Mouse (Mus musculus): Measurements from ENCODE around the gene Hsp90b1. TPM values are rescaled to one million over a fixed set of nuclear protein-coding genes. Genes with fewer than 3 reads are reported as not detected.
"Not testable (repeated sequence)": the region's sequence is repeated elsewhere in the genome, so short reads cannot be mapped to it uniquely, and the experiment has no call there.

Gene Hsp90b1
- total RNA-seq, 2 experiments from 2014 or later: 328 to 352 TPM

DNA sequence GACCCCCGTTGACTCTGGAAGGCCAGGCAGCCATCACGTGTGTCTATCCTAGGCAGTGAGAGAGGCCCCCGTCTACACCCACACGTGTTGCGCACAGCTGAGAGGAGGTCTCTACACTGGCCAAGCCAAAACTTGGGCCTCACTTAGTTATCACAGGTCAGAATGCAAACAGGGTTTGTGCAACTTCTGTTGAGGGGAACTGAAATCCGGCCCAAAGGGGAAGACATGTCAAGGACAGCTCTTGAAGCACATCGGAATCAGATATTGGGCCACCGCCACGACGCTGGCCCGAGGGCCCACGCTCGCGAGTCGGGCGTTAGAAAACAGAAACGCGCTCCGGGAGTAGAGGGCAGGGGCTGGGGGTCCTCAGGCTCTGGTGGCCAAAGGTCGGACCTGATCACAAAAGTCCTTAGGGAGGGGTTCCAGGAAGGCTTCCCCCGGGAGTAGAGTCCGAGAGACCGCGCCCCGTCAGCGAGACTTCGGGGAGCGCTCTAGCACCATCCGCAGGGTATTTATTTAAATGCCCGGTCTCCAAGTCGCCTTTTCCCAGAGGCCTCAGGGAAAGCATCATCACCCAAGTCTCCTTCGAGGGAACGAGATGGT lies 619 bp downstream of the Hsp90b1 start:
- H3K4me3 ChIP-seq: peak overlapping the region; percentile 80
- intact Hi-C loops (cut with DNase I): loop anchor here (1.0 to 10.0 kb wide), 3 partner anchors 74 to 830 kb away; no protein-coding TSS in a partner anchor
- peak overlapping the region; percentile 97 for H3K27ac ChIP-seq
- no peak for DNase-seq (ENCODE audit: extremely low spot score in 1 of 2, low spot score in 2 of 2)
- no peak for TF ChIP-seq CTCF (IDR thresholded peaks at IDR 0.05)

DNA sequence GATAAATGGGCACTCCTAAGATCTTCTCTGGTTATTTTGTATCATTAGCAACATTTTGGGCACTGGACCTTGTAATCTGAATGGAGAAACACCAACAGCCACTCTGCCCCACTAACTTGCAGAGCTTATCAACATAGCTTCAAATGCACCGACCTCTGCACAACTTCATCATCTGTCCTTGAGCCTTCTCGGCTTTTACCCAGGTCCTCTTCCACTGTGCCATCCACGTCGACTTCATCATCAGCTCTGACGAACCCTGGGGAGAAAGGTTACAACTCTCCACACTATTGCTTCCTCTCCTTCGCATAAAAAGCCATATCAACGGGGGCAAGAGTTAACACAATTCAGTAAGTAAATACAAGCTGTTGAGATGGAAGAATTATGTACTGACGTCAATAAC lies 1.2 kb downstream of the Hsp90b1 start:
- intact Hi-C loops (cut with DNase I): loop anchor here (10.0 kb wide), 1 partner anchor 829 kb away; no protein-coding TSS in a partner anchor
- no peak for TF ChIP-seq CTCF (IDR thresholded peaks at IDR 0.05)
- Histone ChIP-seq H3K4me3 (peak overlapping the region; percentile 80), H3K27ac (peak overlapping the region; percentile 97; the same call in 1 of the 2 replicates)
- DNase-seq (ENCODE audit: extremely low spot score in 1 of 2, low spot score in 2 of 2): no peak

GRCm38 (mm10) chr10:86703375-86703774 lies 1.9 kb downstream of the Hsp90b1 start:
- intact Hi-C loops (cut with DNase I): loop anchor here (10.0 kb wide), 1 partner anchor 829 kb away; no protein-coding TSS in a partner anchor
- no peak for TF ChIP-seq CTCF (IDR thresholded peaks at IDR 0.05)
- no peak for DNase-seq (ENCODE audit: extremely low spot score in 1 of 2, low spot score in 2 of 2)
- Histone ChIP-seq H3K4me3 (peak overlapping the region; percentile 80; the same call in 1 of the 2 replicates), H3K27ac (no peak overlapping the region)

DNA sequence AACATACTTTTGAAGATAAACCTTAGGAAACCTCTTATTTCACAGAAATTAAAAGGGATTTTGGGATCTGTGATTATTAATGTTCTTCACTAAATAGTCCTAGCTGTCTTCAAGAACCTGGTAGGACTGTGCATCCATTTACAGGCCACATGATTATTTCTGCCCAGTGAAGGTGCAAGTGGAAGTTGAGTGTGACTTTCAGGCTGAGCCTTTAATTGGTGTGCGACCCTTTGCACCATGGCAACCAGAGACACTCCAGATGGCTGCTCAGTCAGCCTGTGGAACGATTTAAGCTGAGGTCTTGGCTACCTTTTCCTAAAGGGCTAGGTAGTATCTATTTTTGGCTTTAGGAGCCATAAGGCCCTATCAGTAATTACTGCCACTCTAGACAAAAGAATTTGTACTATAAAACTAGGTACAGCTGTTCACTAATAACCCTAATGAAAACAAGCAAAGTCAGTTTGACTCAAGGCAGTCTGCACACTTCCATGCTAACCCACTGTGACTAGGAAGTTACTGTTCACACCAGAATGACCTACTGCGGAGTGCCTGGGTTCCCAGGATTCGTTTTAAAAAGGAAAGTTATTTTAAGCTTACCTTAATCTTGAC lies 2.9 kb downstream of the Hsp90b1 start:
- TF ChIP-seq CTCF (IDR thresholded peaks at IDR 0.05): no peak
- no peak for DNase-seq (ENCODE audit: extremely low spot score in 1 of 2, low spot score in 2 of 2)
- no peak overlapping the region for H3K27ac ChIP-seq
- no peak overlapping the region for H3K4me3 ChIP-seq
- intact Hi-C loops (cut with DNase I): loop anchor here (10.0 kb wide), 1 partner anchor 828 kb away; no protein-coding TSS in a partner anchor

DNA sequence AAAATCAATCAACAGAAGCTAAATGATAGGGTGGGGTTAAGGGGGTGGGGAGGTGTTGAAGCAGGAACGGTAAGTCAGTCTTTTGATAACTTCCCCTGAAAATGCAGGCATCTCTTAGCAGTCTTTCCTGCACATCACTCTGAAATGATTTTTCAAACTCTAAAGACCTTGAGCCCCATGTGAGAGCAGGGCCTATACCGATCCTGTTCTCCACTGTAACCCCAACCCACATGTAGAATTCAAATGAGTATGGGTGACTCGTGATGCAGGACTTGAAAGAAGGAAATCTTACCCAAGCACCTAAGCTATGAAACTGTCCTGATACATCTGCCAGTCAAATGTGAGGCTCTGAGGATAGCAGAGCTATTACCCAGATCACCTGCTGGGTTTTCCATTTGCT lies 4.3 kb downstream of the Hsp90b1 start:
- no peak overlapping the region for H3K27ac ChIP-seq
- intact Hi-C loops (cut with DNase I): loop anchor here (10.0 kb wide), 1 partner anchor 826 kb away; no protein-coding TSS in a partner anchor
- no peak overlapping the region for H3K4me3 ChIP-seq
- no peak for DNase-seq (ENCODE audit: extremely low spot score in 1 of 2, low spot score in 2 of 2)
- no peak for TF ChIP-seq CTCF (IDR thresholded peaks at IDR 0.05)

DNA sequence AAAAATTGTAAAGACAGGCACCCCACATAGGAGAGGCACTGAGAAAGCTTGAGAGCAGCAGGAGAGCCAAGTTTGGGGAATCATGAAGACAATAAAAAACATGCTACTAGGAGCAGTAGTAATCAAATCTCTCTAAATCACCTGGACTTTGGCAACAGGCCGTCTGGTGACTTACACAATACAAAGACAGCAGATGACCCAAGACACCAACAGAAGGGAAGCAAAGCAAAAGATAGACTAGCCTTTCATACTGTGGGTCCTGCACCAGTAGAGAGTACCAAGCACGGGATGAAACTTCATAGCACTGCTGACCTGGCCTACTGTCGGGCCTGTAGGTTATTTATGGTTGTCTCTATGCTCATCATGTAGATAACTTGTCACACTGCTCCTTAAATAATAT lies 5.1 kb downstream of the Hsp90b1 start:
- intact Hi-C loops (cut with DNase I): loop anchor here (10.0 kb wide), 1 partner anchor 825 kb away; no protein-coding TSS in a partner anchor
- no peak for TF ChIP-seq CTCF (IDR thresholded peaks at IDR 0.05)
- no peak for DNase-seq (ENCODE audit: extremely low spot score in 1 of 2, low spot score in 2 of 2)
- Histone ChIP-seq H3K4me3 (0 out of 2 replicates have a peak overlapping the region, but pooled peaks have one; percentile 8), H3K27ac (no peak overlapping the region)

DNA sequence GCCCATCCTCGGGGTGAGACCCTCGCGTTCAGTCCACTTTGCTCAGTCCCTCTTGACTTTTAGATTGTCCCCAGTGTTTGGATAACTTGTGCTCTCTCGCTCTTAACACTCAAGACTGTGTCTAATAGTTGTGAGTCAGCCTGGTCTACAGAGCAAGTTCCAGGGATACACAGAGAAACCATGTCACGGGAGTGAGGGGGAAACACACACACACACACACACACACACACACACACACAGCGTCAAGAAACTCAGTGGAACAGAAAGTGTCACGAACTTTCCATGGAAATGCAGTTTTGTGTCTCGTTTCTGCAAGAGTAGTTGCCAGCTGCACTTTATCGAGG lies 19.3 kb downstream of the Hsp90b1 start:
- peak overlapping the region; percentile 73 for H3K4me3 ChIP-seq
- DNase-seq (ENCODE audit: extremely low spot score in 1 of 2, low spot score in 2 of 2); intact Hi-C loops (cut with DNase I); H3K27ac ChIP-seq: not testable (repeated sequence)

DNA sequence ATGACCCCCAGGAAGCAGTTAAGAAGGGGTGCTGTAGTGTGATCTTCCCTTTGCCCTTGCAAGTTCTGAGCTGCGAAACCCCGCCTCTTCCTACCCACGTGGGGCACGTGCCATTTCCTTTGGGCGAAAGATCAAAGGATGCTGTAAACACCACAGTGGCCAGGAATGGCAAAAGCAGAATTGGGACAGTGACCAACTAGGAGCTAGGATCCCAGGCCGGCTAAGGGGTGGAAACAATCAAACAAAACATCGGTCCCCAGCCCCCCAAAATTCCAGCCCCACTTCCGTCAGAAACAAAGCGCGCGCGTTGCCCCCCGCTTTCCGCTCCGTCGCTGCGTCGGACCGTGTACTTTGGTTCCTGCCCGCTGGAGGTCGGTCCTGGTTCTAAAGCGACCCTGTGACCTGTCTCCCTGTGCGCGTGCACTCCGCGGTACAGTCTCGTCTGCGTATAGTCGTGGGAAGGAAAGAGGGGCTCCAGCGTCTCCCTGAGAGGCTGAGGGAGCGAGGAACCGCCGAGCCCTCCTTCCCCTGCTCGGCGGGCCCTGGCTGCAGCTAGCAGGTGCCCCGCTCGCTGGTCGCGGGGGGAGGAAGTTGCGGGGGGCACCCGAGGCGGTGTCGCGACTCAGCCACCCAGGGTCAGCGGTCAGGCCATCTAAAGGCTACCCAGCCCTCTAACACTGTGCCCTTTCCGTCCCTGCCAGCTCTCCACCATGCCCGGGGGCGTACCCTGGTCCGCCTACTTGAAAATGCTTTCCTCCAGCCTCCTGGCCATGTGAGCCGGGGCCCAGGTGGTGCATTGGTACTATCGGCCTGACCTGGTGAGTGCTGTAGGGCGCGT lies 19.9 kb downstream of the Hsp90b1 start:
- Histone ChIP-seq H3K27ac (peak overlapping the region; percentile 88), H3K4me3 (peak overlapping the region; percentile 73)
- DNase-seq (ENCODE audit: extremely low spot score in 1 of 2, low spot score in 2 of 2): peak; percentile 79 to 80
- intact Hi-C loops (cut with DNase I): not testable (repeated sequence)

DNA sequence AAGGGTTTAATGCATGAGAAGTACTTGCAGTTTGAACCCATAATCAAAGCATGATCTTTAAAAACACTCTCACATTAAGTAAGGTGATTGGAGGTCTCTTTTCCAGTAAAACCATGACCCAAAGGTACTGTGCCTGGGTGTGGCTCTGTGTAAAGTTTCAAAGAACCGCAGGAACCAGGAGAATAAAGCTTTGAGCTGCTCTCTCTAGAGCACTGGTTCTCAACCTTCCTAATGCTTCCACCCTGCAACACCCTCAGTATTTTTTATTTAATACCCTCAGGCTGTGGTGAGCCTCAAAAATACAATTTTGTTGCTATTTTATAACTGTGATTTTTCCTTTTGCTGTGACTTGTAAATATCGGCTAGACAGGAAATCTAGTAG lies 20.5 kb downstream of the Hsp90b1 start:
- DNase-seq (ENCODE audit: extremely low spot score in 1 of 2, low spot score in 2 of 2); intact Hi-C loops (cut with DNase I): not testable (repeated sequence)
- H3K27ac ChIP-seq: peak overlapping the region; percentile 88
- peak overlapping the region; percentile 73 for H3K4me3 ChIP-seq

DNA sequence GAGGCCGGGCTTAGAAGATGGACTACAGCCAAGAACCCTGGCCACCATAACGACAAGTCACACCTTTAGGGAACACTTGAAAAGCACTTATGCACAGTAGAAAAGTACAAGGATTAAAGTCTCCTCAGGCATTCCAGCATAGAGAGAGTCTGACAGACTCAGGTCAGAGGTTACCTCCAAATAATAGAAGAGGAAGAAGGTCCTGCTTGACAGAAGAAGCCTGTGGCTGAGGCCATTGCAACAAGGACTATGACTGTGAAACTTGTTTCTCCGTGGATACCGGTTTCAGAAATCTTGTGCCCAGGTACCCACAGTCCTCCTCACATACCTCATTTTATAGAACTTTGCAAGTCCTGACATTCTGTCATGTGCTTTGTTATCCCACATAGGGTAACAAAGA lies 34.8 kb downstream of the Hsp90b1 start:
- H3K4me3 ChIP-seq; intact Hi-C loops (cut with DNase I); H3K27ac ChIP-seq; DNase-seq (ENCODE audit: extremely low spot score in 1 of 2, low spot score in 2 of 2): not testable (repeated sequence)

Small RNAs within 50 kb of the gene (microRNA-seq; reads per million reads assigned to microRNA genes)
- 0.48 to 0.73 reads per million in 2 experiments for gene Gm25745

Other genes starting within 250 kb of the Hsp90b1 start
- gene Syn3, start 206.6 kb downstream of the Hsp90b1 start, total RNA-seq (2021): 10 to 100 TPM; 29.9 to 30.8 TPM
- 1 to 10 TPM; 1.4 to 1.5 TPM for gene Ttc41, start 302 bp upstream of the Hsp90b1 start, total RNA-seq (2021)
- 10 to 100 TPM; 19.1 to 24.5 TPM for gene Gm49358, start 58.5 kb upstream of the Hsp90b1 start, total RNA-seq (2021)
- gene Nt5dc3, start 73.5 kb upstream of the Hsp90b1 start, total RNA-seq (2021): 10 to 100 TPM; 83.9 to 93.6 TPM